Mouse (Mus musculus): ENCODE results near the gene Fmod. TPM values are rescaled to one million over a fixed set of nuclear protein-coding genes. Genes with fewer than 3 reads are reported as not detected.

Fmod gene
- total and polyA plus RNA-seq, 3 experiments, result not detected

- H3K9ac ChIP-seq (ENCODE audit: insufficient read depth, low read depth), result no peak overlapping the region
- dilution Hi-C loops (cut with MboI; ENCODE audit: extremely low pct_ligation_motif_present, extremely low pct_unique_long_range_greater_than_20kb, low sequenced_read_pairs), result no loop called here
Measured at GRCm38 (mm10) chr1:134086811-134087398, 49.9 kb downstream of the Fmod start.

DNA sequence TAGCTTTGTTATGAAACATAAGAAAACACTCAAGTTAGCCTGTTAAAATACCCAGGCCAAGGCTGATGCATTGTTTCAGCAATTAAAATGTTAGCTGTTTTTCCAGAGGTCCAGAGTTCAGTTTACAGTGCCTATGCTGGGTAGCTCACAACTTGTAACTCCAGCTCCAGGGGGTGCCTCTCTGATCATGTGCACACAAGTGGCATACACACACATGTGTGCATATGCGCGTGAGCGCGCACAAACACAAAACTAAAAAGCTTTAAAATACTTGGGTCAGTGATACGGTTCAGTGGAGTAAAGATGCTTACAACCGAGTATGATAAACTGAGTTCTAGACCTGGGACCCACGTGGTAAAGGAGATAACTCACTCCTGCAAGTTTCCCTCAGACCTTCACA is 52.0 kb downstream of the Fmod start:
- dilution Hi-C loops (cut with MboI; ENCODE audit: extremely low pct_ligation_motif_present, extremely low pct_unique_long_range_greater_than_20kb, low sequenced_read_pairs), result no loop called here
- H3K36me3 ChIP-seq (replicated peaks in 1 of 2; ENCODE audit: control insufficient read depth in 1 of 2, insufficient read depth in 1 of 2, low read length in 1 of 2), result no peaks in the 10 kb centered on the region
- no peaks in the 10 kb centered on the region for H3K9me3 ChIP-seq (replicated peaks; ENCODE audit: low read length)
- H3K9ac ChIP-seq (ENCODE audit: insufficient read depth, low read depth), result no peak overlapping the region
- H3K27ac ChIP-seq (ENCODE audit: insufficient read depth, low read depth), result no peak overlapping the region
- no peaks in the 10 kb centered on the region for H3K79me2 ChIP-seq (replicated peaks; ENCODE audit: control insufficient read depth, extremely low read depth, insufficient read depth, poor library complexity, severe bottlenecking)
- H3K4me2 ChIP-seq (ENCODE audit: insufficient read depth, low read depth, poor library complexity, severe bottlenecking), result no peak overlapping the region
- TF ChIP-seq EP300 (IDR thresholded peaks at IDR 0.05; ENCODE audit: low read length) (no peak), USF1 (IDR thresholded peaks at IDR 0.05; ENCODE audit: low read depth, low read length) (no peak), ELF1 (IDR thresholded peaks at IDR 0.05; ENCODE audit: low read depth, low read length) (no peak), IRF4 (IDR thresholded peaks at IDR 0.05; ENCODE audit: low read depth, low read length) (no peak), ETS1 (conservative IDR thresholded peaks at IDR 0.05; ENCODE audit: low read depth, low read length) (no peak), MXI1 (IDR thresholded peaks at IDR 0.05; ENCODE audit: low read depth, low read length) (no peak), E2F4 (IDR thresholded peaks at IDR 0.05; ENCODE audit: insufficient replicate concordance, low read depth, low read length) (no peak), HCFC1 (IDR thresholded peaks at IDR 0.05; ENCODE audit: low read depth, low read length) (no peak), ZC3H11A (IDR thresholded peaks at IDR 0.05; ENCODE audit: low read depth, low read length) (no peak), TBP (conservative IDR thresholded peaks at IDR 0.05; ENCODE audit: low read depth, low read length) (no peak), BHLHE40 (IDR thresholded peaks at IDR 0.05; ENCODE audit: low read depth, low read length) (no peak), CHD2 (IDR thresholded peaks at IDR 0.05; ENCODE audit: low read length) (no peak), MAX (IDR thresholded peaks at IDR 0.05; ENCODE audit: low read length) (no peak), MAFK (IDR thresholded peaks at IDR 0.05; ENCODE audit: insufficient replicate concordance, low read length) (no peak), MAZ (IDR thresholded peaks at IDR 0.05; ENCODE audit: low read depth, low read length) (no peak), POLR2AphosphoS2 (IDR thresholded peaks at IDR 0.05; ENCODE audit: low read depth, low read length) (no peak), JUN (IDR thresholded peaks at IDR 0.05; ENCODE audit: insufficient read depth, low read depth, low read length) (no peak), MEF2A (IDR thresholded peaks at IDR 0.05; ENCODE audit: borderline replicate concordance, low read depth, low read length) (no peak), KAT2A (IDR thresholded peaks at IDR 0.05; ENCODE audit: insufficient replicate concordance, low read length) (no peak)
- H3K27me3 ChIP-seq (replicated peaks), result peaks cover 35% of the 10 kb centered on the region
- no peak for DNase-seq (ENCODE audit: extremely low read depth)
- no peak overlapping the region for H3K4me3 ChIP-seq (replicated peaks in 1 of 3; ENCODE audit: low read depth in 2 of 3, low read length in 2 of 3, poor library complexity in 1 of 3)
- peaks cover 11 to 32% of the 10 kb centered on the region in 2 experiments for H3K4me1 ChIP-seq (ENCODE audit: control insufficient read depth in 1 of 2, insufficient read depth in 2 of 2)
- in situ Hi-C loops (cut with MboI; ENCODE audit: low pct_ligation_motif_present, low pct_unique_long_range_greater_than_20kb, low sequenced_read_pairs), result no loop called here

More at GRCm38 (mm10) chr1:134086811-134087398, 49.9 kb downstream of the Fmod start:
- no peaks in the 10 kb centered on the region for H3K9me3 ChIP-seq (replicated peaks; ENCODE audit: low read length)
- no peak for TF ChIP-seq CHD2 (IDR thresholded peaks at IDR 0.05; ENCODE audit: low read length)
- no peak for TF ChIP-seq MXI1 (IDR thresholded peaks at IDR 0.05; ENCODE audit: low read depth, low read length)
- no peak for TF ChIP-seq POLR2A (IDR thresholded peaks at IDR 0.05; ENCODE audit: low read depth, low read length)
- TF ChIP-seq SIN3A (IDR thresholded peaks at IDR 0.05; ENCODE audit: low read length), result no peak
- no peak for TF ChIP-seq ELF1 (IDR thresholded peaks at IDR 0.05; ENCODE audit: low read depth, low read length)
- no peak for TF ChIP-seq ZKSCAN1 (IDR thresholded peaks at IDR 0.05; ENCODE audit: borderline replicate concordance, low read depth, low read length)
- no peak for TF ChIP-seq MEF2A (IDR thresholded peaks at IDR 0.05; ENCODE audit: borderline replicate concordance, low read depth, low read length)
- TF ChIP-seq TBP (conservative IDR thresholded peaks at IDR 0.05; ENCODE audit: low read depth, low read length), result no peak
- no peak for TF ChIP-seq NELFE (IDR thresholded peaks at IDR 0.05; ENCODE audit: low read depth, low read length)
- TF ChIP-seq IRF4 (IDR thresholded peaks at IDR 0.05; ENCODE audit: low read depth, low read length), result no peak
- no peak for TF ChIP-seq MAX (IDR thresholded peaks at IDR 0.05; ENCODE audit: low read length)
- no peak for TF ChIP-seq MAZ (IDR thresholded peaks at IDR 0.05; ENCODE audit: low read depth, low read length)
- no peak for TF ChIP-seq BHLHE40 (IDR thresholded peaks at IDR 0.05; ENCODE audit: low read depth, low read length)
- TF ChIP-seq POLR2AphosphoS2 (IDR thresholded peaks at IDR 0.05; ENCODE audit: low read depth, low read length), result no peak
- no peak for TF ChIP-seq HCFC1 (IDR thresholded peaks at IDR 0.05; ENCODE audit: low read depth, low read length)
- DNase-seq (ENCODE audit: extremely low read depth), result no peak
- no peaks in the 10 kb centered on the region for H3K36me3 ChIP-seq (replicated peaks in 1 of 2; ENCODE audit: control insufficient read depth in 1 of 2, insufficient read depth in 1 of 2, low read length in 1 of 2)
- H3K27me3 ChIP-seq (replicated peaks), result peaks cover 36% of the 10 kb centered on the region
- in situ Hi-C loops (cut with MboI; ENCODE audit: low pct_ligation_motif_present, low pct_unique_long_range_greater_than_20kb, low sequenced_read_pairs), result no loop called here
- H3K4me1 ChIP-seq (ENCODE audit: control insufficient read depth in 1 of 2, insufficient read depth in 2 of 2), result peaks cover 12 to 30% of the 10 kb centered on the region in 2 experiments
- no peak overlapping the region for H3K4me2 ChIP-seq (ENCODE audit: insufficient read depth, low read depth, poor library complexity, severe bottlenecking)
- no peak overlapping the region for H3K27ac ChIP-seq (ENCODE audit: insufficient read depth, low read depth)
- no peak overlapping the region for H3K4me3 ChIP-seq (replicated peaks in 1 of 3; ENCODE audit: low read depth in 2 of 3, low read length in 2 of 3, poor library complexity in 1 of 3)
- H3K79me2 ChIP-seq (replicated peaks; ENCODE audit: control insufficient read depth, extremely low read depth, insufficient read depth, poor library complexity, severe bottlenecking), result no peaks in the 10 kb centered on the region
